Mouse (Mus musculus) ES-E14 (cell line): Measurements from ENCODE around the gene Mios. TPM values are rescaled to one million over a fixed set of nuclear protein-coding genes. Genes with fewer than 3 reads are reported as not detected.

Experiments
- DNase-seq: peaks from one replicate; pipeline ENCODE4 v3.0.0-alpha.2; 2013; ENCODE audit warnings: low read depth, low spot score
- H3K27ac ChIP-seq: 2 replicates; pipeline ENCODE4 v1.5.1; 2012; ENCODE audit warnings: low read depth, mild to moderate bottlenecking, low read length, moderate library complexity, mixed read lengths; ENCODE audit not compliant: poor library complexity, insufficient read depth, severe bottlenecking
- H3K36me3 ChIP-seq: 2 replicates; pipeline ENCODE4 v1.6.1; 2012; ENCODE audit warnings: mild to moderate bottlenecking, low read length, moderate library complexity, mixed read lengths; ENCODE audit not compliant: control insufficient read depth, poor library complexity, insufficient read depth, severe bottlenecking
- H3K4me1 ChIP-seq, 2 experiments: fragments of 150-350 bp in 1 of 2; sonication (generic) in 1 of 2; 2 replicates each; pipeline ENCODE4 v1.6.1; 2012; ENCODE audit warnings: low read length in 2 of 2, mild to moderate bottlenecking in 1 of 2, mixed read lengths in 1 of 2; ENCODE audit not compliant: control insufficient read depth in 2 of 2, insufficient read depth in 2 of 2, poor library complexity in 1 of 2
- H3K4me3 ChIP-seq, 2 experiments: fragments of 150-350 bp in 1 of 2; sonication (generic) in 1 of 2; 2 replicates each; pipeline ENCODE4 v1.5.1; 2012; ENCODE audit warnings: low read length in 2 of 2, low read depth in 1 of 2, mild to moderate bottlenecking in 1 of 2, mixed read lengths in 1 of 2; ENCODE audit not compliant: insufficient read depth in 1 of 2, poor library complexity in 1 of 2, severe bottlenecking in 1 of 2
- H3K9ac ChIP-seq: 2 replicates; pipeline ENCODE4 v1.6.1; 2012; ENCODE audit warnings: low read depth, mild to moderate bottlenecking, low read length, mixed read lengths; ENCODE audit not compliant: poor library complexity, insufficient read depth, severe bottlenecking
- H3K9me3 ChIP-seq: fragments of 150-350 bp; sonication (generic); 2 replicates; pipeline ENCODE4 v1.6.1; 2012; ENCODE audit warnings: low read depth, mild to moderate bottlenecking, low read length; ENCODE audit not compliant: control insufficient read depth, insufficient read depth
- CHD2 ChIP-seq: IDR thresholded peaks from 2 replicates; pipeline ENCODE4 v1.6.1; 2014; ENCODE audit warnings: mild to moderate bottlenecking, low read depth, low read length, inconsistent platforms
- HCFC1 ChIP-seq: IDR thresholded peaks from 2 replicates; pipeline ENCODE4 v1.6.1; 2012; ENCODE audit warnings: low read length, inconsistent platforms, borderline replicate concordance; ENCODE audit not compliant: insufficient read depth
- MAFK ChIP-seq: IDR thresholded peaks from 2 replicates; pipeline ENCODE4 v1.6.1; 2014; ENCODE audit warnings: mild to moderate bottlenecking, low read depth, low read length, inconsistent platforms; ENCODE audit not compliant: insufficient read depth
- ZC3H11A ChIP-seq: IDR thresholded peaks from 2 replicates; pipeline ENCODE4 v1.6.1; 2012; ENCODE audit warnings: low read depth, mild to moderate bottlenecking, inconsistent platforms, low read length, borderline replicate concordance
- ZNF384 ChIP-seq: IDR thresholded peaks from 2 replicates; pipeline ENCODE4 v1.6.1; 2012; ENCODE audit warnings: low read depth, low read length, inconsistent platforms
- in situ Hi-C, 2 experiments: fragments of 600-800 bp; cut with MboI; formaldehyde crosslinking; loops; one replicate each; pipeline ENCODE4 v1.15.1; 2025; ENCODE audit warnings: low sequenced_read_pairs in 2 of 2, inconsistent platforms in 1 of 2; ENCODE audit not compliant: unreplicated experiment in 2 of 2
- total RNA-seq: library from RNA; depleted of rRNA; stranded (reverse); fragments of 300-350 nt; gene quantifications from 2 replicates; pipeline ENCODE4 v1.2.3, GENCODE M21; 2012

Gene Mios
- total RNA-seq, 1 experiment = 9.5 TPM

DNA sequence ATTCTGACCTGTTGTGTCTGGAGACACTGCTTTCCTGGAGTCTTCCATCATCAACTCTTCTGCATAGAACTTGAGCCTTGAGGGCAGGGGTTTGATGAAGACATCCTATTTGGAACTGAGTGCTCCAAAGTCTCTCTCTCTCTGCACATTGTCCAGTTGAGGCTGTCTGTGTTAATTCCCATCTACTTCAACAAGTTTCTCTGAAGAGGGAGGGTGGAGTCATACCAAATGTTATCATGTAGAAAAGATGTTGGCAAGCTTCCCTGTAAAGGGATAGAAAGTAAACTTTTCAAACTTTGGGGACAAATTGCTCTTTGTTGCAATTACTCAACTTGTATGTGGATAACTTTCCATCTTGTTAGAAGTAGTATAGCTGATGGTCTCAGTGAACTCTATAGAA, 16.5 kb upstream of the Mios start, which contains the start of gene Col28a1:
TSS of gene Col28a1 (minus strand) at position 101 of the 400 bp plus-strand sequence.
- in situ Hi-C loops = no loop called here
- Histone ChIP-seq H3K36me3 (no peaks in the 10 kb centered on the region), H3K4me1 (no peaks in the 10 kb centered on the region), H3K9me3 (no peaks in the 10 kb centered on the region), H3K9ac (no peak within 1 kb of the TSS), H3K27ac (no peak within 1 kb of the TSS), H3K4me3 (no peak within 1 kb of the TSS)
- TF ChIP-seq ZC3H11A (no peak), CHD2 (no peak), ZNF384 (no peak), MAFK (no peak), HCFC1 (no peak)
- DNase-seq = no peak

DNA sequence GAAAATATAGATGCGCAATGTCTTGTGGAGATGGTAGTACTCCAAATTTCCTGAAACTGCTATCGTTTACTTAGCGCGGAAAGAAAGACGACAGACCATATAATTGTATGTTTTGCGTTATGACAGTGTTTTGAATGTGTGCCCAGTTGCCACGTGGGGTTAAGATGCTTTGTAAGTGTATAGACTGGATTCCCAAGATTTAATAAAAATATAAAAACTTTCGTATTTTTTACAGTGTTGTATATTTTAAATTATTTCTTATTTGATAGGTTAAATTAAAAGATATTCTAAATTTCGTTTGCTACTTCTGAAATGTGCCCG, 804 bp downstream of the Mios start:
- TF ChIP-seq HCFC1 (no peak), CHD2 (no peak), ZC3H11A (no peak), MAFK (no peak), ZNF384 (no peak)
- peak overlapping the region; percentile 73 to 81 for H3K4me3 ChIP-seq
- H3K9ac ChIP-seq = peak overlapping the region; percentile 77; the same call in 1 of the 2 replicates
- H3K36me3 ChIP-seq = no peaks in the 10 kb centered on the region
- H3K9me3 ChIP-seq = no peaks in the 10 kb centered on the region
- no peak for DNase-seq
- in situ Hi-C loops = no loop called here
- H3K27ac ChIP-seq = no peak overlapping the region
- no peaks in the 10 kb centered on the region for H3K4me1 ChIP-seq

GRCm38 (mm10) chr6:8210661-8211060, 1.6 kb downstream of the Mios start:
- H3K4me1 ChIP-seq = no peaks in the 10 kb centered on the region
- no peak for DNase-seq
- H3K27ac ChIP-seq = no peak overlapping the region
- no peak overlapping the region for H3K9ac ChIP-seq
- TF ChIP-seq ZNF384 (no peak), CHD2 (no peak), HCFC1 (no peak), MAFK (no peak), ZC3H11A (no peak)
- no peaks in the 10 kb centered on the region for H3K36me3 ChIP-seq
- no peak overlapping the region for H3K4me3 ChIP-seq
- H3K9me3 ChIP-seq = no peaks in the 10 kb centered on the region
- in situ Hi-C loops = no loop called here

GRCm38 (mm10) chr6:8227035-8227434, 18.0 kb downstream of the Mios start:
- H3K36me3 ChIP-seq = peaks cover 2% of the 10 kb centered on the region; the same call in 1 of the 2 replicates

DNA sequence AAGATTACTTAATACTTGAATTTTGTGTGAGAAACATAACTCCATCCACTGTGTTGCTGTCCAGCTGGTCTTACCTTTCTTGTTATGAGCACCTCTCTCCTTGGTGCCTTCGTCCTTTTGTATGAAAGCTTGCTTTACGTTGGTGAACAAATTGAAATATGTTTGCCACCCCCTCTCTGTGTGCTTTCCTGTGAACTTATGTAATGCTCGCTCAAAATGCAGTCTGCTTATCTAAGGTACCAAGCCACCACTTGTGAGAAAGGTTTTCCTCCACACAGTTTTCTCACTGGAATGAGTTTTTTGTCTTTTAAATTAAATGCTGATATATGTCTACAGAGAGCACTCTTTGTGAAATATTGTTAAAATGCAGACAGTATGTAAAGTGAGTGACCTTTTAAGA, 19.6 kb downstream of the Mios start:
- no peaks in the 10 kb centered on the region; the same call in none of the 2 replicates for H3K9me3 ChIP-seq
- H3K36me3 ChIP-seq = peaks cover 4% of the 10 kb centered on the region
- TF ChIP-seq ZNF384 = no peak
- TF ChIP-seq HCFC1 = no peak
- TF ChIP-seq ZC3H11A = no peak
- no peak for TF ChIP-seq CHD2
- TF ChIP-seq MAFK = no peak
- no peak overlapping the region for H3K27ac ChIP-seq
- no peaks in the 10 kb centered on the region for H3K4me1 ChIP-seq
- in situ Hi-C loops = no loop called here
- H3K9ac ChIP-seq = no peak overlapping the region
- no peak overlapping the region for H3K4me3 ChIP-seq
- DNase-seq = no peak

More at GRCm38 (mm10) chr6:8227035-8227434, 18.0 kb downstream of the Mios start:
- in situ Hi-C loops = no loop called here
- Histone ChIP-seq H3K9me3 (no peaks in the 10 kb centered on the region; the same call in 1 of the 2 replicates), H3K9ac (no peak overlapping the region), H3K4me1 (no peaks in the 10 kb centered on the region), H3K27ac (no peak overlapping the region), H3K4me3 (no peak overlapping the region)
- DNase-seq = no peak
- TF ChIP-seq ZNF384 (no peak), CHD2 (no peak), HCFC1 (no peak), MAFK (no peak), ZC3H11A (no peak)
